Mouse (Mus musculus) kidney, postnatal 4 days (tissue): ENCODE data around the gene Ncapg2.

Source experiments
- DNase-seq, 2 experiments: peaks; one replicate each; pipeline ENCODE4 v3.0.0; 2021; ENCODE audit warnings: mixed read lengths in 2 of 2

Gene Ncapg2

DNA sequence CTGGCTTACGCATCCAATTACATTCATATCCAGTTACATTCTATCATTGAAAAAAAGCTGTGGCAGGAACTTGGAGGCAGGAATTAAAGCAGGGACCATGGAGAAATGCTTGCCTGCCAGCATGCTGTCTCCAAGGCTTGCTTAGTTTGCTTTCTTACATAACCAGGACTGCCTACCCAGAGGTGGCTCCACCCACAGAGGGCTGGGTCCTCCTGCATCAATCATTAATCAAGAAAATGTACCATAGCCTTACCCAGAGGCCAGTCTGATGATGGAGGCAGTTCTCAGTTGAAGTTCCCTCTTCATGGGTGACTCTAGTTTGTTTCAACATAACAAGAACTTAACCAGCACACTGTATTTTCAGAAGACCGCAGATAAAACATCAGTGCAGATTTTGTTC, 44.3 kb downstream of the Ncapg2 start:
- peak; percentile 22 to 45 for DNase-seq

DNA sequence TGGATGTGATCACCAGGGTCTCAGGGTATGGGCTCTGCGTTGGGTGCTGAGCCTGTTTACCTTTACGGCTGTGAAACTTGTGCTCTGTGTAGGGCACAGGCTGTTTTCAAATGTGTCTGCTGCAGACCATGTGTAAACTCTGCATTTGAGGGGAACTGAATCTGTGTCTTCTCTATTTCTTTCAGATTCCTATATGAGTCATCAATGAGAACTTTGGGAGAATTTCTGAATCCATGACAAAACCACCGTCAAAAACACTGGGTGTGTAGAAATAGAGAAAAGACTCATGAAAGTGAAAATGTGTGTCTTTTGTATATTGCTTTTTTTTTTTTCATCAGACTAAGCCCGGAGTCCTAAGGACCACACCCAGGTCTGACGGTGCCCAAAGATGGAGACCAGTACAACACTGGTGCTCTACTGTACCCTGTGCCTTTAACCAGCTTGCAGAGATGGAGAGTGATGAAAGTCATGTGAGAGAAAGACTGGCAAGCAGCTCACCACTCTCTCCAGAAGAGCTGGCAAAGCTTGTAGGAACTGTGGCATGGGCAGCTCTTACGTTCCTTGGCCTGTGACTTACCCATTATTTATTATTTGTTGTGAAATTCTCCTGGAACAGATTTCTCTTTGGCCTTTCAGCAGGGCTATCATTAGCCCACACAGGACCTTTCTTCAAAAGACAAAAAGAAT, 55.3 kb downstream of the Ncapg2 start:
- no peak for DNase-seq

DNA sequence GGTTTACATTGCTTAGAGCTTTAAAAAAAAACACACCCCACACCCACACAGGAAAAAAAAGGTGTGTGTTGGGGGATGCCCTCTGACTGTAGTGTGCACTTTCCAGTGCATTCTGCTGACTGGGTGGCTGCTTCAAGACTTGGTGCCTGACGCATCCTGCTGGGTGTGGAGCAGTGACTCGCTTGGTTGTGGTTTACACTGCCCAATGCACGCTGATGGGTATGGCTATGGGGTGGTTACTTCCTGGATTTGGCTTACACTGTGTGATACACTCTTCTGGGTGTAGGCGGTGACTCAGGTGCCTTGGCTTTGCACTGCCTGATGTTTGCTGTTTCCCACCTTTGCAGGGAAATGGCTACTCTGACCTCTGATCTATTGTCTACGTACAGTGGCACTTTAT, 61.8 kb downstream of the Ncapg2 start:
- no peak for DNase-seq

DNA sequence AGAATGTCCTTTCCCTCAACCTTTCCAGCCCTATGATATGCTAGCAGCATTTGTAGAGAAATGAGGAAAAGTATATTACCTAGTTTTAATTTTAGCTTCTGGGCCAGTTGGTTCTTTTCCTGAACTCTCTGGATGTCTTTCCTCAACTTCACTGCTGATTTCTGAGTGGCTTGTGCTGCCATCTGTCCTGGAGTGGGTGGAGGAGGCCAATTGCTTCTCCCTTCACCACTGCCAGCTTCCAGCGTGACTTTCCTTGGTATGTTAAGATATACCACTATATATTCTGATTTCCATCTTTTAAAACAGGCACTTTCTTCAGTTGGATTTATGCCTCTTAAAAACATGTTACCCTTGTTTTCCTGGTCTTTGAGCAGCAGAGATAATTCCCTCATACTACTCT, 63.1 kb downstream of the Ncapg2 start:
- no peak for DNase-seq

DNA sequence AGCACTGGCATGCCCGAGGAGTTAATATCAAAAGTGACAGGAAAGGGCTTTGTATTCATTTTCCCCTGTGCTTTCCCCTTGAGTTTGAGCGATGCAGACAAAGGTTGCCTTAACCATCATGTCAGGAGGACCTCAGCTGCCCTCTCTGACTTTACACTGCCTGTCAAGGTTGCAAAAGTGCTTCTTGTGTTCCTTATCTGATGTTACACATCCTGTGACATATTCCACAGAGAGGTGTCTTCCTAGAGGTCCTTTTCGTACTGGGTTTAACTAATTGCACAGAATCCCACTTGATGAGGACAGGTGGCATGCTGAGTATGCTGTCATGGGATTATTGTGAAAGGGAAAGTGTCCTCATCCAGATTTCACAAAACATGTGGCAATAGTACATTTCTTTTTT, 63.9 kb downstream of the Ncapg2 start:
- DNase-seq, result no peak

DNA sequence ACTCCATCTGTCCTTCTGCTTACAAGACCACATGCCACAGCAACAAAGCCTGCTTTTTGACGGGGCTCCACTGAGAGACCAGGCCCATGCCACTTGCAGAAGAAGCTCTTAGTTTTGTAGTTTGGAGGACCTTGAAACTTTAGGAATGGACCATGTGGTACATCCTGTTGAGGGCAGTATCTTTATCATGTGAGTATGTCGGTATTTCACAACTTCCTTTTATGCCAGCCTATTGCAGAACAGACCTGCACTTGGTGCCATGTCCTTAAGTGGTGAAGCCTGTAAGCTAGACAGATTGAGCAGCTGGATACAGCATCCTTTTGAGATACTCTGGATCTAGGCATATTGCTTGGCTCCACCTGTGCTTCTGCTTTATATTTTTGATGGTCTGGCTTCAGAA, 68.1 kb downstream of the Ncapg2 start:
- DNase-seq, result no peak

DNA sequence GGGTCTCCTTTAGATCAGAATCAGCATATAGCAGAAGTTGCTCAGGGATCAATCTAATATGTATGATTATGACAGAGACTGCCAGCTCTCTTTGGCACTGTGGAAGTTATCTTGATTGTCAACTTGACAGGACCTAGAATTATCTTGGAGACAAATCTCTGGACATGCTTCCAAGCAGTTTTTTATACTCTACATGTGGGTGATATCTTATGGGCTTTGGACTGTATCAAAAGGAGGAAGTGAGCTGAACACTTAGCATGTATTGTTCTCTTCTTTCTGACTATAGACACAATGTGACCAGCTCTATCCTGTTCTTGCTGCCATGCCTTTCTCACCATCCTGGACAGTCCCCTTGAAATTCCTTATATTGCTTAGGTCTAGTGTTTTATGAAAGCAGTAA, 68.6 kb downstream of the Ncapg2 start:
- no peak for DNase-seq

DNA sequence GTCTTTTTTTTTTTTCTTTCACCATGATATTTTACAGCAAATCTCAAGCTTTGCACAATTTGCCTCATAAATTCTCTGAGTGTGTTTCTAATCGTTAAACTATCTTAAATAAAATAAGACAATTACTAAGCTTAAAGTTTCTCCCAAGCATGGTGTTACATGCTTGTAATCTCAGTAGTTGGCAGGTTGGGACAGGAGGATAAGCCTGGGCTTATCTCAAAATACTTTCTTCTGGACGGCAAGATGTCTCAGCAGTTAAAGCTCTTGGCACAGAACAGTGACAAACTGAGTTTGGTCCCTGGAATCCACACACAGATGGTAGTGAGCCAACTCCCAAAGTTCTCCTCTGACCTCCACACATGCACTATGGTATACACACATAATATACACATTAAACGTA, 69.5 kb downstream of the Ncapg2 start:
- DNase-seq, result no peak

DNA sequence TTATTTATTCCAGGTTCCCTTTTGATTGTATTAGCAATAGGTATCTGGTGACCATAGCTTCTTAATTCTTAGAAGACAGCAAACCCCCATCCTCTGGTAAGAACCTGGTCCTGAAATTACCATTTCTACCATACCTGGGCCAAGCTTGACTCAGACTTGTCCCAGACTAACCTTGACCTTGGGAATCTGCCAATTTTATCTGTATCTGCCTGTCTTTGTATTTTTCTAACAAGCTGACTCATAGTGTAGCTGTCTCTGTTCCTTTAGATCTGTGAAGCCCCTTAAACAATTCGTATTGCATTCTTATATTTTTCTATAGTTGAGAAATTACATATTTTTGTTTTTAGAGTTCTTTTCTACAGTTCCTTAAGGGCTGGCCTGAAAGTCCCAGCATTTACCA, 73.6 kb downstream of the Ncapg2 start:
- DNase-seq, result no peak

DNA sequence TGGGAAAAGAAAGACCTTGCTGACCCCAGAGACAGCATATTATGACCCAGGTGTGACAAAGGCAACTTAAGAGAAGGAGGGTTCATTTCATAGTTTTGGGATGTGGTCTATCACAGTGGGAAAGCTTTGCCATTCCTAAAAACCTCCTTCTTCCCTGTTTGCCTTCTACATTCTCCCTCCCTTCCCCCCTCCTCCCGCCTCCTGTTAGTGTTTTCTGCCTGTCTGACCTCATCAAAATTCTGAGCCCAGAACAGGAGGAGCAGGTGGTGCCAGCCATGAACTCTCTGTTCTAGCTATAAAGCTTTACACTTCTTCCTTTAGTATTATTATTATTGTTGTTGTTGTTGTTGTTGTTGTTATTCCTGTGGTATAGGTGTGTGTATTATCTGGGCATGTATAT, 76.7 kb downstream of the Ncapg2 start:
- no peak for DNase-seq

DNA sequence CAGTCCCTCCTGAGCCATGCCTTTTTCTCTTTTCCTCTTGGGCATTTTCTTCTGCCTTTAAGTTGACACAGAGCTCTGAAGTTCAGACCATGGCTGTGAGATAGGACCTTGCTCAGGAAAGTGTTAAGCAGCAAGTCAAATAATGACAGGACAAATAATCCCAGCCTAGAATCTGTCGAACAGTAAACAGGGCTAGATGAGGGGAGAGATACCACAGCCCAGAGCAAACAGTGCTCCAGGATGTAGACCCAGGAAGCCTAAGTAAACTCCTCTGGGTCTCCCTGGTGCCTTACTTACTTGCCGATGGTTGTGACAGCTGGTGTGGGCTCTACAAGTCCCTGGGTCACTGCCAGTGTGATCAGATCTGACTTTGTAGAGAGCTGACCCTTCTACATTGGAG, 78.4 kb downstream of the Ncapg2 start:
- no peak for DNase-seq

DNA sequence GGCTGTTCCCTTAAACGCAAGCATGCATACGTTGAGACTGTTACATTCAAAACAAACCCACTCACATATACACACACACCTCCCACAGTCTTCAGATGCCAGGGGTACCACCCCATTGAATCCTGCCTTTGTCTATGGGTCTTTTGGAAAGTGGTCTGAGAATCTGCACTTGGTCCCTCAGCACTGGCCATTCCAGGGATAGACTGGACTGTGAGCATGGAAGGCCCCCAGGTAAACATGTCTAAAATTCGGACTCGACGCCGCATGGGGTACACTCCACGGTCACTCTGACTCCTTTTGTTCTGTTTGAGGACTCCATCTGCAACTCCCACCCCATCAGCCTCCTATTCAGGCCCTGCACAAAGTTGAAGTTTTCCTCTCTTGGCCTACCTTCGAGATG, 79.8 kb downstream of the Ncapg2 start:
- DNase-seq, result no peak

DNA sequence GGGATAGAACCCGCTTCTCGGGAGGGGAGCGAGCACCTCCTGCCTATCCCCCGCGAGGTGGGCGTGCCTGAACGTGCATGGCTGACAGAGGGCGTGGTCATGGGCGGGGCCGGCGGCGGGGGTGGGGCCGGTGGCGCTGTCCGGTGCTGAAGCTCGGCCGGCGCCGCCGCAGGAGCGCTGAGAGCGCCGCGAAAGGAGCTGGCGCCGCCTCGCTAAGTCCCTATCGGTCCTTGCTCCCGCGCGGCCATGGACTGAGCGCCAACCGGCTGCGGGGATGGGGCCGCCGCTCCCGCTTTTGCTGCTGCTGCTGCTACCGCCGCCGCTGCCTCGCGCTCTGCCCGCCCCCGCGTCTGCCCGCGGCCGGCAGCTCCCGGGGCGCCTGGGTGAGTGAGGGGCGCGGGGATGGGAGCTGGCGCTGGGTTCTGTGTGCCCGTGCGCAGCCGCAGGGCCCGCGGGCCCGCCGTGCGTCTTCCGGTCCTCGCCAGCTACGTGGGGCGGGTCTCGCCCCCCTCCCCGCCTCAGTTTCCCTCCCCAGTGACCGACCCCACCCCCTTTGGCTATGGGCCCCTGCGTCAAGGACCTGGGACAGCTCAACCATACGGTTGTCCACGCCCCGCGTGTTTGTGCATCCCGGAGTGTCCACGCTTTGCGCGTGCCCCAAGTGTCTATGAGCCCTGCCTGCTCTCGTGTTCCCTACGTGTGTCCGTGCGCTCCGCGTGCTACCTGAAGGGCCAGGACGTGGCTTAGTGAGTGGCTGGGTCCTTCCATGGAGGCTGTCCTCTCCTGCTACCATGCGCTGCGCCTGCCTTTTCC, 80.6 kb downstream of the Ncapg2 start, which contains the start of gene Ptprn2:
Gene Ptprn2, plus strand, starts transcription at position 130 of the 813 bp plus-strand sequence.
- DNase-seq, result peak; percentile 86 to 89

DNA sequence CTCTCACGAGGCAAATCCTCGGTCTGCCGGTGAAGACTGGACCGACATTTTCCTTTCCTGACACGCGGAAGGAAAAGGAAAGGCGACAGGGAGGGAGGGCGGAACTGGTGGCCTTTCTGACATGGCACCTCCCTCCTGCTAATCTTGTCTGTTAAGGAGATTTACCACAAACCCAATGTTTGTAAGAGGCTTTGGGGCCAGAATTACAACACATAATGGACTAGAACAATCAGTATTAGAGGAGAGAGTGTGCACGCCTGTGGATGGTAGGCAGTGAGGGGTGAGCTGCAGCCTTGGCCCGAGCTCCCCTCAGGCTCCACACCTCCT, 81.2 kb downstream of the Ncapg2 start:
- DNase-seq, result no peak

DNA sequence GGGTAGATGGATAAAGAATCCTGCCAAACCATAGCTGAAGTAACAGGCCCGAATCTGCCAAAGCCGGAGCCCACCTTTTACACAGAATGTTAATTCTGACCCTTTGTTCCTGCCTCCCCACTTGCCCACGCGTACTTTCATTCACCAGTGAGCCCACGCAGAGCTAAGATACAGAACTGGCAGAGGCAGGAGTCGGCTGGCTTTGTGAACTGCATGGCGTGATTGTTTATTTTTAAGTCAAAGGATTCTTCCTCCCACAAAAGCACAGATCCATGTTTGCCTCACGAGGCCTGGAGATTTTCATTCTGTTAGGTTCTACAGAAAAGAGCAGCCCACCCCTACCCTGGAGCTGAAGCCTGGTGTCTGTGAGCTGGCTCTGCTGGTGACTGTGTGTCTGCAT, 83.6 kb downstream of the Ncapg2 start:
- no peak for DNase-seq

DNA sequence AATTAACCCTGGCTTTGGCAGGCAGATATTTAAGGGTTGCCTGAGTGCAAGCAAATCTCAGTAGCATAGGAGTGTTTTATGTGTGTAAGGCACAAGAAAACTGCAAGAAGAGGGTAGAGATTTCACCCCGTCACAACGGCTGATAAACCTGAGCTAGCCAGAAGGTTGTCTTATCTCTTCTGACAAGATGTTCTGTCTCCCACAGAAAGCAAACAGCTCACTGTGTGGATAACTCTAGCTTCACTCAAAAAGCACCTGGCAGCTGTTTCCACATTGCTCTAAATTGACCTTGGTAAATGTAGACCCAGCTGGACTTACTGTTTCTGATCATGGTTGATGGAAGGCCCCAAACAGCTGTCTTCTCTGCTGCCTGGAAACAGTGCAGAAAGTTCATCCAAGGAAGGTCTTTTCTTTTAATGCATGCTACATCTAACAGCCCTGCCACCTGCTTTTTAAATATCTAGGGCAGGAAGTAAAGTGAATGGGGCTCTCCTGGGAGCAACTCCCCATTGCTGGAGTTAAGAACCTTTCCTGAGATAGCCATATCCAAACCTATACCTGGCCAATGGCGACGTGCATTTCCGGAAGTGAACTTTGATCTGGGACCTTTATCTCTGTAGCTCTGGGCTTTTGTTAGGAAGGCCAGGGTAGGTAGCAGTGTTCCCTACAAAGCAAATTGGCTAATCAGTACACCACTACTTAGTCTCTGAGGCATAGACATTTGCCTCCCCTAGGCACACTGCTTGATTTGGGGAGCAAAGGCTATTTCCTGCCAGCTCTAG, 85.6 kb downstream of the Ncapg2 start:
- DNase-seq, result no peak

DNA sequence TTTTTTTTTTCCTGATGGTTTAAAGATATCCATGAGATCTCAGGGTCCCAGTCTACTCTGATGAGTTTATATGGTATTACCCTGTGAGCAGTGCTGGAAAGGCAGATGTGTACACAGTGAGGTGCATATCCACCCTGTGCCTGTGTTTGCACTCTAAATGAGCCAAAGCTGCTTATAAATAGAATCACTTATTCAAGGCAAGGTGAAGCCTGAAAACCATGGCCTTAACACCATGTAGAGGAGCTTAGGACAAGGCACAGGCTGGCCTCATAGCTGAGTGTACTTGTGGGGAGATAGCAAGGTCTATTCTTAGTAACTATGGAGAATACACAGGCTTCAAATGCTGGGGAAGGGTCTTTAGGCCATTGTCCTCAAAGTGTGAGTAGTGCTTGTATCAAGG, 93.5 kb downstream of the Ncapg2 start:
- DNase-seq, result no peak

DNA sequence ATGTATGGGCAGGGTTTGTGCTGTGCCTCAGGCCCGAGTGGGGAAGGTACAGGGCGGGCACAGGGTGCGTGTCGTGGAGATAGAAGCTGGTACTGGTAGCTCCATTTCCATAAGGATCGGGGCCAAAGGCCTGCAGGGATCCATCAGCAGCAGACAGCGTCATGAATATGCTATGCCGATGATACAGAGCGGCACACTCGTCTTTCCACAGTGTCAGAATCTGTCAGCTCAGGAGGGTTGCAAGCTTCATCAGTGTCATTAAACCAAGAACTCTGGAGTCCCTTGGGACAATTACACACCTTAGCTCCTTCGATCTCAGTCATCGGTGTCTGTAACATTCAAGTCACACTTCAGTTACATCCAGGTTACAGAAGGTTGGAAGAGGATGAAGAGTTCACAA, 95.5 kb downstream of the Ncapg2 start:
- DNase-seq, result no peak

DNA sequence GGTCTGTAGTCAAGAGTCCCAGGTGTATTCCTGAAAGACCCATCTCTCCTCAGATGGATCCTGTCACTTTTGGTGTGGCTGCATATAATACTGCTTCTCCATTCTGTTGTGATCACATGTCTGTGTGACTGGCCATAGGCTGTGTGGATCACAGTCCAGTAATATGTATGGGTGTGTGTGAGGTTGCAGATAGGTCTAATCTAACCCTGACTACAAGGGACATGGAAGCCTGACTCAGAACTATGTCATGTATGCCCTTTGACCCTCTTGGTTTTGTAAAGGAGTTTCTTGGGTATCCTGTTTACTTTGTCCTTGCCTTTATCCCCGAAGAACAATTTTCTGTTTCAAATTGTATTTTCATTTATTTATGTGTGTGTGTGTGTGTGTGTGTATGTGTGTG, 107.3 kb downstream of the Ncapg2 start:
- DNase-seq, result no peak
